Mouse (Mus musculus) midbrain, embryonic 10.5 days (tissue): Measurements from ENCODE around the gene Tmem39b. TPM values are rescaled to one million over a fixed set of nuclear protein-coding genes. Genes with fewer than 3 reads are reported as not detected.
A peak's percentile ranks its signal among the peaks of the same experiment; 100 is the strongest.
"Not testable (repeated sequence)": the region's sequence is repeated elsewhere in the genome, so short reads cannot be mapped to it uniquely, and the experiment has no call there.

ENCODE experiments used
- DNase-seq: peaks from one replicate; pipeline ENCODE4 v3.0.0-alpha.2; 2017; ENCODE audit warnings: low spot score
- H3K27ac ChIP-seq: fragments of 300-500 bp; sonication (generic); replicated peaks from 2 replicates; pipeline ENCODE4 v1.5.1; 2016; ENCODE audit warnings: mild to moderate bottlenecking
- H3K27me3 ChIP-seq: fragments of 300-500 bp; sonication (generic); 2 replicates; pipeline ENCODE4 v1.6.1; 2016; ENCODE audit warnings: low read depth, mild to moderate bottlenecking; ENCODE audit not compliant: poor library complexity, severe bottlenecking
- H3K36me3 ChIP-seq: fragments of 300-500 bp; sonication (generic); 2 replicates; pipeline ENCODE4 v1.6.1; 2016; ENCODE audit warnings: mild to moderate bottlenecking, moderate library complexity
- H3K4me1 ChIP-seq: fragments of 300-500 bp; sonication (generic); 2 replicates; pipeline ENCODE4 v1.6.1; 2016
- H3K4me3 ChIP-seq: fragments of 300-500 bp; sonication (generic); 2 replicates; pipeline ENCODE4 v1.5.1; 2016; ENCODE audit warnings: mild to moderate bottlenecking, moderate library complexity
- H3K9me3 ChIP-seq: fragments of 300-500 bp; sonication (generic); replicated peaks from 2 replicates; pipeline ENCODE4 v1.6.1; 2016; ENCODE audit warnings: mild to moderate bottlenecking
- WGBS: fragments of 180-500 bp; shearing (Covaris S2); methylation state at CpG from one replicate; pipeline ENCODE4 v1.1.7; 2016; 5-methylcytosine and 5-hydroxymethylcytosine counted together
- polyA plus RNA-seq: library from polyadenylated mRNA; unstranded; fragments of >200 nt; fragmentation: Nextera tagmentation; extraction: Ambion mirVana; gene quantifications from 2 replicates; pipeline ENCODE4 v1.2.1, GENCODE M21; 2016

Tmem39b gene
- polyA plus RNA-seq, 1 experiment from 2014 or later: 15.1 TPM

DNA sequence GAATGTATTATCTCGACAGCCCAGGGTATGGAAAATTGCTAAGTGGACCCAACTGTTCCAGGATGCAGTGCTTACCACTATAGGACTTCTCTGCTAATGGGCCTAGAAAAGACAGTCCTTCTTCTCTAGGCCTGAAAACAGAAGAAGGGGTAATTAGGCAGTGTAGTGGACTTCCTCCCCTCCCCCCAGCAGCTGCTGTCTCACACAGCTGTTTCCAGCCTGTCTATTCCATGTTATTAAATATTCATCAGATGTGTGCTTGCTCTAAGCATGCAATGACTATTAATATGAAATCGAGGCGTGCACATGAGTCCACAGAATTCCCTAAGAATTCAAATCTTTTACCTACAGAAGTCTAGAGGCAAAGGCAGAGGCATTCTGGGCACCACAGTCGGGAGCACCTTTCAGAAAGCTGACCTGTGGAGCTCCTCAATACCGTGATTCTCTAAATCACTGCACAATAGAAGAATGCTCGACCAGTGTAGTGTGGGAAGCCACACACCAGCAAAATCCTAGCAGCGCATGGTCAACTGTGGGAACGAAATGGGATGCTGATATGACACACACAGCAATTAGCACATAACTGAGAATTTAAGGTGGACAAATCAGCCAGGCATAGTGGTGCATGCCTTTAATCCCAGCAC lies 13.0 kb upstream of the Tmem39b start:
- no peak for DNase-seq
- WGBS: 91% methylated on average over 8 of the region's 8 CpGs
- H3K36me3 ChIP-seq: peaks cover 100% of the 10 kb centered on the region
- H3K27ac ChIP-seq: no peak overlapping the region
- H3K4me1 ChIP-seq: no peaks in the 10 kb centered on the region
- no peaks in the 10 kb centered on the region for H3K9me3 ChIP-seq
- H3K27me3 ChIP-seq: no peaks in the 10 kb centered on the region
- H3K4me3 ChIP-seq: no peak overlapping the region

DNA sequence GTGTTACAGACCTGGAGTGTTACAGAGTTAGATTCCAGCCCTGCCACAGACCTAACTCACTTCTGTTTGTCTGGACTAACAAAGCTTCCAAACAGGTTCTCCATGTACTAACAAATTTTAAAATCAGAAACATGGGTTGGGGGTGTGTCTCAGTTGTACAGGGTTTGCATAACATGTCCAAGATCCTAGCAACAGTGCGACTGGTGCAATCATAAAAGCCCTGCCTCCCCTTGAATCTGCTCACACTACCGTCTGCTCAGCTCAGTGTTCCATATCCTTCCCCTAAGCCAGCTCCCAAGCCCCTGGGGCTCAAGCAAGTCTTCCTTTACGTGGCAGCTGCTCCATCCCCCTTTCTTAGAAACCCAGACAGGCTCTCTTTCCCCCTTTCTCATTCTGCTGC lies 10.1 kb upstream of the Tmem39b start:
- Histone ChIP-seq H3K36me3 (peaks cover 100% of the 10 kb centered on the region), H3K4me3 (no peak overlapping the region), H3K9me3 (no peaks in the 10 kb centered on the region), H3K27me3 (no peaks in the 10 kb centered on the region), H3K4me1 (peaks cover 15% of the 10 kb centered on the region), H3K27ac (no peak overlapping the region)
- WGBS: 70% methylated on average over 3 of the region's 3 CpGs
- no peak for DNase-seq

GRCm38 (mm10) chr4:129702454-129702853 lies 5.8 kb upstream of the Tmem39b start:
- no peak overlapping the region for H3K4me3 ChIP-seq
- H3K36me3 ChIP-seq: peaks cover 68% of the 10 kb centered on the region
- WGBS: 56% methylated on average over 11 of the region's 11 CpGs
- peaks cover 17% of the 10 kb centered on the region for H3K4me1 ChIP-seq
- peak overlapping the region; percentile 77 for H3K27ac ChIP-seq
- H3K27me3 ChIP-seq: no peaks in the 10 kb centered on the region
- no peaks in the 10 kb centered on the region for H3K9me3 ChIP-seq
- peak; percentile 51 for DNase-seq

DNA sequence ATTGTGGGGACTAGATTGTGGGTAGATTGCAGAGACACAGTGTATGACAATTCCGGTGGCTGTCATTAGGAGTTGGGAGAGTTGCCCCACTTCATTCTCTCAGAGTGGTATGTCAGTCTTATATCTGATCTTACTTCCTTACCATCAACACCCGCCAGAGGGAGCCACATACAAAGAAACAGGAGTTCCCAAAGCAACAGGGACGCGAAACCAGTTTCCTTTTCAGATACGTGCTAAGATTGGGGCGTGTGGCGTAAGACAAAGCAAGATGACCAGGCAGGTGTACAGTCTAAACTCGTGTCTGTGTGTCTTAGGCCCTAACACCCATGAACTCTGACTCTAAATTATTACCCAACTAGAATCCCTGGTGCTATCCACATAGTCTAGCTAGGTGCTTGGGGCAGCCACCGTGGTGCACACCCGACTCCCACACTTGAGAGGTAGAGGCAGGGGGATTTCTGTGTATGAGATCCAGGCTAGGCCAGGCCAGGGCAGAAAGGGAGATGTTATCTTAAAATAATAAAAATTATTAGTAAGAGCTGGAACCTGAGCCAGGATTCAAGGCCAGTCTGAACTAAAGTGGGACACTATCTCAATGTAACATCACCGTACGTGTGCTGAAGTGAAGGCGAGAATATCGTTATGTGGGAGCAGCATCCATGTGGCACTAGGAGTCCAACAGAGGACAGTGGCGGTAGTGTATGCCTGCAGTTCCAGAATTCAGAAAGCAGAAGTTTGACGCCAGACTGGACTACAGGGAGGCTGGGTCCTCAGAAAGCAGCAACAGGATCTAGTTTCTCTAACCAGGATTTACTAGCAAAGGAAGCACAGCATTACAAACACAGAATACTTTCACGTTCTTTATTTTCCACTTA lies 5.1 kb upstream of the Tmem39b start:
- WGBS: 65% methylated on average over 17 of the region's 17 CpGs
- H3K27me3 ChIP-seq: no peaks in the 10 kb centered on the region
- H3K36me3 ChIP-seq: peaks cover 61% of the 10 kb centered on the region
- no peaks in the 10 kb centered on the region for H3K9me3 ChIP-seq
- peak; percentile 78 for DNase-seq
- H3K27ac ChIP-seq: peak overlapping the region; percentile 77
- no peak overlapping the region for H3K4me3 ChIP-seq
- H3K4me1 ChIP-seq: peaks cover 24% of the 10 kb centered on the region

DNA sequence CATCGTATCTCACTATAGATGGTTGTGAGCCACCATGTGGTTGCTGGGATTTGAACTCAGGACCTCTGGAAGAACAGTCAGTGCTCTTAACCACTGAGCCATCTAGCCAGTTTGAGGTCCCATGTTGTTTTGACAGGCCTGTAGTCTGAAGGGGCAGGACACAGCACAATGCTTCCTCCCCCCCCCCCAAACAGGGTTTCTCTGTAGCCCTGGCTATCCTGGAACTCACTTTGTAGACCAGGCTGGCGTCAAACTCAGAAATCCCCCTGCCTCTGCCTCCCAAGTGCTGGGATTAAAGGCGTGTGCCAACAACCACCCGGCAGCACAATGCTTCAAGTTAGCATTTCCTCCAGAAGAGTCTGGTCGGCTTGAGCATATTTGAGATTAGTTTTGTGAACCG lies 4.0 kb upstream of the Tmem39b start:
- peaks cover 50% of the 10 kb centered on the region for H3K36me3 ChIP-seq
- H3K27ac ChIP-seq, H3K9me3 ChIP-seq, DNase-seq, H3K4me3 ChIP-seq, H3K27me3 ChIP-seq: not testable (repeated sequence)
- WGBS: 93% methylated on average over 6 of the region's 6 CpGs
- H3K4me1 ChIP-seq: peaks cover 32% of the 10 kb centered on the region

DNA sequence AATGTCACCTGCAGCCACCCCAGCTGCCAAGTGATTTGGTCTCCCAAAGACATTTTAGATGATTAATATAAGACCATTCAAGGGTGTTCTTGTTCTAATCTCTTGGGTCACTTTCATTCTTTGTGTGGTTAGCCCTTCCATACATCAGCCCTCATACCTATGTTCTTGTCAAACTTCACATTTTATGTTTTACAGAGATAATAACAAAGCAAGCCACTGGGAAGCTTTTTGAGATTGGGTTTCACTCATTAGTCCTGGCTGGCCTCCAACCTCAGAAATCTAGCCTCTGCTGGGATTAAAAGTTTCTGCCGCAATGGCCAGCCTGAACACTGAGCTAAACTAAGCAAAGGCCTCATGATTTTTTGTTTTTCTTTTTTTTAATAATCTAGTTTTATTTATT lies 3.6 kb upstream of the Tmem39b start:
- DNase-seq: no peak

GRCm38 (mm10) chr4:129697191-129697590 lies 553 bp upstream of the Tmem39b start:
- Histone ChIP-seq H3K36me3 (peaks cover 38% of the 10 kb centered on the region), H3K4me3 (peak overlapping the region; percentile 81), H3K4me1 (peaks cover 29% of the 10 kb centered on the region), H3K27ac (peak overlapping the region; percentile 96), H3K9me3 (no peaks in the 10 kb centered on the region), H3K27me3 (no peaks in the 10 kb centered on the region)
- DNase-seq: no peak
- 86% methylated on average over 7 of the region's 7 CpGs for WGBS

More for the DNA sequence above, 3.6 kb upstream of the Tmem39b start:
- 87% methylated on average over 1 of the region's 1 CpGs for WGBS
- Histone ChIP-seq H3K9me3 (no peaks in the 10 kb centered on the region), H3K27ac (no peak overlapping the region), H3K27me3 (no peaks in the 10 kb centered on the region), H3K4me1 (peaks cover 36% of the 10 kb centered on the region), H3K36me3 (peaks cover 46% of the 10 kb centered on the region), H3K4me3 (no peak overlapping the region)

DNA sequence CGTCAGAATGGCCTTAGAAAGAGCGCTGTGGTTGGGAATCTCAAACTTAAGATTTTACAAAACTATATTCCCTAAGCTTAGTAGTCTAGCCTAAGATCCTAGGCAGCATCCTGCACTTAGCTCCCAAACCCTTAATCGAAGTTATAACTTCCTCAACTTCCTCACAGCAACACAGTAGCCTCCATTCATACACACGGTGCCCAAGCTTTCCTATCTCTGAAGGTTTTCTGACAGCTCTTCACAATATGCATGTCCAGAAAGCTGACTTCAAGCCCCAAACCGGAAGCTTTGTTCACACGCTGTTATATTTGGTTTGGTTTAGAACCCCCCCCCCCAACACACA lies 852 bp downstream of the Tmem39b start:
- no peak for DNase-seq
- peak overlapping the region; percentile 96 for H3K27ac ChIP-seq
- H3K4me3 ChIP-seq: peak overlapping the region; percentile 81
- H3K9me3 ChIP-seq: no peaks in the 10 kb centered on the region; the same call in 1 of the 2 replicates
- H3K4me1 ChIP-seq: peaks cover 23% of the 10 kb centered on the region
- 26% methylated on average over 6 of the region's 6 CpGs for WGBS
- H3K27me3 ChIP-seq: no peaks in the 10 kb centered on the region
- H3K36me3 ChIP-seq: peaks cover 39% of the 10 kb centered on the region

DNA sequence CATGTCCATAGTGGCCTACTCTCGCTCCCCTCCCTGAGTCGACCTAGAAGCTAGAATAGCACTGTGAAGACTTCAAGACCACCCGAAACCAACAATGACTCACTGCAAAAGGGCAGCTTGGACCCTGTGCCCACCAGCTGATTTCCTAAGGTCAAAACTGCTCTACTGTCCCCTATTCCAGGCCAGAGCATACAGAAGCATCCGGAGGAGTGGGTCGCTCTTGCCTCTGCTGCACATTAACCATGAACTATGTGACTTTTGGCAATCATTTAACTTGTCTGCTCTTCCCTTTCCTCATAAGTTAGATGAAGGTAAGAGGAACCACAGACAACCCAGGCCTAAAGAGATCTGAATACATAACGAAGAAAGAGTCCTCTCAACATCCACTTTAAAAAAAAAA lies 12.1 kb downstream of the Tmem39b start:
- Histone ChIP-seq H3K36me3 (peaks cover 95% of the 10 kb centered on the region), H3K27me3 (no peaks in the 10 kb centered on the region), H3K4me3 (no peak overlapping the region), H3K9me3 (no peaks in the 10 kb centered on the region), H3K4me1 (no peaks in the 10 kb centered on the region), H3K27ac (no peak overlapping the region)
- DNase-seq: no peak
- WGBS: 95% methylated on average over 6 of the region's 6 CpGs

- no peak overlapping the region for H3K27ac ChIP-seq
- H3K27me3 ChIP-seq: no peaks in the 10 kb centered on the region
- WGBS: 93% methylated on average over 11 of the region's 11 CpGs
- H3K9me3 ChIP-seq: no peaks in the 10 kb centered on the region
- no peaks in the 10 kb centered on the region for H3K4me1 ChIP-seq
- no peak for DNase-seq
- H3K36me3 ChIP-seq: peaks cover 94% of the 10 kb centered on the region
- H3K4me3 ChIP-seq: no peak overlapping the region; the same call in 1 of the 2 replicates
Measured at GRCm38 (mm10) chr4:129683901-129684493, 12.6 kb downstream of the Tmem39b start.

DNA sequence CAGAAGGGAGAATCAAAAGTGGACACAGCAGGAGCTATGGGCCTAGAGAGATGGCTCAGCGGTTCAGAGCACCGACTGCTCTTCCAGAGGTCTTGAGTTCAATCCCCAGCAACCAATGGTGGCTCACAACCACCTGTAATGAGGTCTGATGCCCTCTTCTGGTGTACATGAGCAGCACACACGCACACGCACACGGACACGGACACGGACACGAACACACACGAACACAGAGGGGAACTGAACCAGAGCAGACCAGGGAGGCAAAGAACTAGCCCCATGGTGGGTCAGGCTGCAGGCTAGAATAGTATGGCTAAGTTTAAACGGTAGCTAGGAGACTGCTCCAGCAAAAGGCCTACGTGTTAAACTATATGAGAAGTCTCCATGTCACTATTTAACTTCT lies 14.8 kb downstream of the Tmem39b start:
- 94% methylated on average over 11 of the region's 11 CpGs for WGBS
- no peaks in the 10 kb centered on the region for H3K4me1 ChIP-seq
- no peak overlapping the region for H3K4me3 ChIP-seq
- H3K27me3 ChIP-seq: no peaks in the 10 kb centered on the region
- DNase-seq: no peak
- no peak overlapping the region for H3K27ac ChIP-seq
- no peaks in the 10 kb centered on the region for H3K9me3 ChIP-seq
- peaks cover 96% of the 10 kb centered on the region for H3K36me3 ChIP-seq

- 12% methylated on average over 10 of the region's 10 CpGs for WGBS
- peak overlapping the region; percentile 93 for H3K4me3 ChIP-seq
- H3K36me3 ChIP-seq: peaks cover 29% of the 10 kb centered on the region
- peak overlapping the region; percentile 93 for H3K27ac ChIP-seq
- H3K4me1 ChIP-seq: peaks cover 23% of the 10 kb centered on the region
- DNase-seq: no peak
- no peaks in the 10 kb centered on the region for H3K27me3 ChIP-seq
- no peaks in the 10 kb centered on the region for H3K9me3 ChIP-seq
Measured at GRCm38 (mm10) chr4:129672878-129673449, 23.7 kb downstream of the Tmem39b start.
